Mouse (Mus musculus) myocyte (in vitro differentiated cells): ENCODE measurements around the gene Ebf4. TPM values are rescaled to one million over a fixed set of nuclear protein-coding genes. Genes with fewer than 3 reads are reported as not detected.
A peak's percentile ranks its signal among the peaks of the same experiment; 100 is the strongest.

Source experiments
- H3K27me3 ChIP-seq: one replicate; pipeline ENCODE4 v1.6.1; 2011; ENCODE audit not compliant: control insufficient read depth, insufficient read depth, insufficient read length
- H3K36me3 ChIP-seq: one replicate; pipeline ENCODE4 v1.6.1; 2011; ENCODE audit not compliant: control insufficient read depth, insufficient read depth
- H3K4me2 ChIP-seq: one replicate; pipeline ENCODE4 v1.6.1; 2011; ENCODE audit warnings: low read depth, control low read depth
- H3K4me3 ChIP-seq: one replicate; pipeline ENCODE4 v1.5.1; 2011; ENCODE audit warnings: mild to moderate bottlenecking, control low read depth, moderate library complexity
- H3K79me2 ChIP-seq: one replicate; pipeline ENCODE4 v1.6.1; 2011; ENCODE audit not compliant: control insufficient read depth, insufficient read depth
- H3ac ChIP-seq: one replicate; pipeline ENCODE4 v1.6.1; 2011; ENCODE audit not compliant: control insufficient read depth, insufficient read length
- CEBPB ChIP-seq: IDR thresholded peaks from 2 replicates; pipeline ENCODE4 v1.6.1; 2011; ENCODE audit warnings: mild to moderate bottlenecking, moderate library complexity; ENCODE audit not compliant: poor library complexity, insufficient read depth, severe bottlenecking
- E2F4 ChIP-seq: IDR thresholded peaks from one replicate; pipeline ENCODE4 v1.6.1; 2011; ENCODE audit warnings: mild to moderate bottlenecking, control low read depth, moderate library complexity; ENCODE audit not compliant: insufficient read depth
- MAX ChIP-seq: IDR thresholded peaks from one replicate; pipeline ENCODE4 v1.6.1; 2011; ENCODE audit warnings: low read depth, mild to moderate bottlenecking, control low read depth
- MYOD1 ChIP-seq, 3 experiments: IDR thresholded peaks; one replicate each; pipeline ENCODE4 v1.6.1; 2011; ENCODE audit warnings: control low read depth in 2 of 3, low read depth in 2 of 3, mild to moderate bottlenecking in 2 of 3, moderate library complexity in 1 of 3; ENCODE audit not compliant: insufficient read length in 2 of 3, control insufficient read depth in 1 of 3
- MYOG ChIP-seq, 3 experiments: IDR thresholded peaks; one replicate each; pipeline ENCODE4 v1.6.1; 2011; ENCODE audit warnings: control low read depth in 2 of 3, low read depth in 2 of 3, mild to moderate bottlenecking in 2 of 3; ENCODE audit not compliant: insufficient read length in 2 of 3, control insufficient read depth in 1 of 3, insufficient read depth in 1 of 3
- POLR2A ChIP-seq: IDR thresholded peaks from one replicate; pipeline ENCODE4 v1.6.1; 2011; ENCODE audit warnings: low read depth, mild to moderate bottlenecking, control low read depth, moderate library complexity; ENCODE audit not compliant: insufficient read length
- POLR2AphosphoS2 ChIP-seq: IDR thresholded peaks from one replicate; pipeline ENCODE4 v1.6.1; 2011; ENCODE audit warnings: low read depth, control low read depth; ENCODE audit not compliant: insufficient read length
- REST ChIP-seq: IDR thresholded peaks from one replicate; pipeline ENCODE4 v1.6.1; 2011; ENCODE audit warnings: mild to moderate bottlenecking, control low read depth, moderate library complexity; ENCODE audit not compliant: insufficient read depth, insufficient read length
- SRF ChIP-seq: IDR thresholded peaks from one replicate; pipeline ENCODE4 v1.6.1; 2011; ENCODE audit warnings: low read depth; ENCODE audit not compliant: control insufficient read depth, insufficient read length
- TCF12 ChIP-seq: IDR thresholded peaks from one replicate; pipeline ENCODE4 v1.6.1; 2011; ENCODE audit warnings: mild to moderate bottlenecking, control low read depth; ENCODE audit not compliant: poor library complexity, insufficient read depth, severe bottlenecking
- TCF3 ChIP-seq: IDR thresholded peaks from one replicate; pipeline ENCODE4 v1.6.1; 2011; ENCODE audit warnings: low read depth, control low read depth; ENCODE audit not compliant: insufficient read length
- USF1 ChIP-seq: IDR thresholded peaks from one replicate; pipeline ENCODE4 v1.6.1; 2011; ENCODE audit warnings: low read depth, mild to moderate bottlenecking, control low read depth, moderate library complexity
- polyA plus RNA-seq: library from polyadenylated mRNA; unstranded; fragments of >200 nt; fragmentation: generic; extraction: Trizol; gene quantifications from one replicate; pipeline ENCODE4 v1.2.1, GENCODE M21; 2012; ENCODE audit warnings: missing spikeins

Gene Ebf4
- polyA plus RNA-seq, 1 experiment = 0.10 TPM

DNA sequence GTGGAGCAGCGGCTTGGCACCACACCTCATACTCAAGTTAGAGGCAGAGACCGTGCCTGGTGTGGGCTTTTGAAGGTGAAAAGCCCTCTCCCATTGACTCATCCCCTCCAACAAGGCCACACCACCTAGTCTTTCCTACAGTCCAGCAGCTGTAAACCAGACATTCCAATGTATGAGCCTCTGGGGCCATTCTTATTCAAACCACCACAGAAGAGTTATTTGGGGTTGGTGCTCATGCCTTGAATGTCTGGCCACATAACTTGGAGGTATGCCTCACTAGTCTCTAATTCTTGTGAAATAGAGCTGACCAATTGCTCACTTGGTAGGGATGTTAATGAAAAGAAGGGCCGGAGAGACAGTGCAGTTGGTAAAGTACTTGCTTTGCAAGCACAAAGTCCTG is 55.4 kb downstream of the Ebf4 start:
- H3K27me3 ChIP-seq = peaks cover 23% of the 10 kb centered on the region
- no peak overlapping the region for H3ac ChIP-seq
- no peak overlapping the region for H3K4me2 ChIP-seq
- no peaks in the 10 kb centered on the region for H3K79me2 ChIP-seq
- H3K4me3 ChIP-seq = no peak overlapping the region
- TF ChIP-seq MYOG (IDR thresholded peaks at IDR 0.05; ENCODE audit: control insufficient read depth in 1 of 3, insufficient read depth in 1 of 3, insufficient read length in 2 of 3, low read depth in 2 of 3) = no peak
- no peak for TF ChIP-seq MYOD1 (IDR thresholded peaks at IDR 0.05; ENCODE audit: control insufficient read depth in 1 of 3, insufficient read length in 2 of 3, low read depth in 2 of 3)
- no peak for TF ChIP-seq TCF12
- no peak for TF ChIP-seq POLR2AphosphoS2
- TF ChIP-seq MAX = no peak
- TF ChIP-seq E2F4 = no peak
- TF ChIP-seq POLR2A = no peak
- no peaks in the 10 kb centered on the region for H3K36me3 ChIP-seq

- H3K4me3 ChIP-seq = no peak overlapping the region
- no peaks in the 10 kb centered on the region for H3K79me2 ChIP-seq
- no peak overlapping the region for H3ac ChIP-seq
- TF ChIP-seq MYOD1 (IDR thresholded peaks at IDR 0.05; ENCODE audit: control insufficient read depth in 1 of 3, insufficient read length in 2 of 3, low read depth in 2 of 3) (no peak), SRF (no peak), TCF12 (no peak), REST (no peak), CEBPB (no peak), TCF3 (no peak), MYOG (IDR thresholded peaks at IDR 0.05; ENCODE audit: control insufficient read depth in 1 of 3, insufficient read depth in 1 of 3, insufficient read length in 2 of 3, low read depth in 2 of 3) (no peak), POLR2AphosphoS2 (no peak), POLR2A (no peak), E2F4 (no peak), MAX (no peak), USF1 (no peak)
- H3K36me3 ChIP-seq = no peaks in the 10 kb centered on the region
- peaks cover 27% of the 10 kb centered on the region for H3K27me3 ChIP-seq
- no peak overlapping the region for H3K4me2 ChIP-seq
Measured at GRCm38 (mm10) chr2:130351758-130352339, 56.9 kb downstream of the Ebf4 start.

GRCm38 (mm10) chr2:130353411-130353810 is 58.4 kb downstream of the Ebf4 start:
- H3K36me3 ChIP-seq = no peaks in the 10 kb centered on the region
- no peaks in the 10 kb centered on the region for H3K79me2 ChIP-seq
- TF ChIP-seq POLR2A (no peak), TCF12 (no peak), TCF3 (no peak), USF1 (no peak), E2F4 (no peak), CEBPB (no peak), POLR2AphosphoS2 (no peak), MAX (no peak), MYOD1 (IDR thresholded peaks at IDR 0.05; ENCODE audit: control insufficient read depth in 1 of 3, insufficient read length in 2 of 3, low read depth in 2 of 3) (no peak), MYOG (IDR thresholded peaks at IDR 0.05; ENCODE audit: control insufficient read depth in 1 of 3, insufficient read depth in 1 of 3, insufficient read length in 2 of 3, low read depth in 2 of 3) (no peak), REST (no peak)
- no peak overlapping the region for H3K4me3 ChIP-seq
- H3K4me2 ChIP-seq = no peak overlapping the region
- H3K27me3 ChIP-seq = peaks cover 40% of the 10 kb centered on the region
- H3ac ChIP-seq = no peak overlapping the region

GRCm38 (mm10) chr2:130353889-130354288 is 58.9 kb downstream of the Ebf4 start:
- H3K79me2 ChIP-seq = no peaks in the 10 kb centered on the region
- no peak overlapping the region for H3K4me3 ChIP-seq
- H3K27me3 ChIP-seq = peaks cover 45% of the 10 kb centered on the region
- no peaks in the 10 kb centered on the region for H3K36me3 ChIP-seq
- no peak overlapping the region for H3K4me2 ChIP-seq
- H3ac ChIP-seq = no peak overlapping the region
- no peak for TF ChIP-seq TCF12
- TF ChIP-seq TCF3 = peak; percentile 56
- TF ChIP-seq MYOD1 (IDR thresholded peaks at IDR 0.05; ENCODE audit: control insufficient read depth in 1 of 3, insufficient read length in 2 of 3, low read depth in 2 of 3) = peak in 2 of 3 experiments; percentile 58 to 86
- TF ChIP-seq MYOG (IDR thresholded peaks at IDR 0.05; ENCODE audit: control insufficient read depth in 1 of 3, insufficient read depth in 1 of 3, insufficient read length in 2 of 3, low read depth in 2 of 3) = peak in 2 of 3 experiments; percentile 5 to 44

DNA sequence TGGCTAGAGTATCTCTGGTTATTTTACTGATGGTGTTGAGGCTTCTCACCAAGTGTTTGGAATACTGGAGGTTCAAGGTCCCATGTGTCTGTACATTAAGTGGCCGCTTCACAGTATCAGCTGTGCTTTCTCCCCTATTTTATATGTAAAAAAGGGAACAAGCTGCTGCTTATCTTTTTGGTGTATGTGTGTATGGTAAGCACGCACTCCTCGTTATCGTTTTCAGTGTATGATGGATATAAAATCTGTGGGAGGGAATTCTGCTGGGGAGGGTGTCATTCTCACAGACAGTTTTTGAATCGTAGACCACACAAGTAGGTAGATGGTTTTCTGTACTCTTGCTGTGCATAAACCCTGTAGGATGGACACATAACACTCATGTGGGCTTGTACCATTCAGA is 62.6 kb downstream of the Ebf4 start:
- H3ac ChIP-seq = no peak overlapping the region
- H3K27me3 ChIP-seq = peaks cover 68% of the 10 kb centered on the region
- no peaks in the 10 kb centered on the region for H3K79me2 ChIP-seq
- H3K36me3 ChIP-seq = no peaks in the 10 kb centered on the region
- no peak overlapping the region for H3K4me2 ChIP-seq
- H3K4me3 ChIP-seq = no peak overlapping the region
- TF ChIP-seq SRF (no peak), POLR2AphosphoS2 (no peak)
